Mouse (Mus musculus): ENCODE data around the gene Scn9a.

- no peak for TF ChIP-seq POLR2A (IDR thresholded peaks at IDR 0.05; ENCODE audit: borderline replicate concordance, low read depth, low read length)
- TF ChIP-seq CTCF (IDR thresholded peaks at IDR 0.05; ENCODE audit: low read depth, low read length) = no peak
Observed at GRCm38 (mm10) chr2:66634580-66635359, at the start of gene Scn9a.
